Mouse (Mus musculus) stomach, embryonic 16.5 days (tissue): ENCODE measurements around the gene Chn2. TPM values are rescaled to one million over a fixed set of nuclear protein-coding genes. Genes with fewer than 3 reads are reported as not detected.
A peak's percentile ranks its signal among the peaks of the same experiment; 100 is the strongest.

Experiments used
- ATAC-seq: fragments of 200-750 bp; cut with Nextera tagmentation; 2 replicates; pipeline ENCODE4 v1.8.0; 2017; ENCODE audit warnings: moderate number of reproducible peaks, moderate TSS enrichment; ENCODE audit not compliant: insufficient read depth, low FRiP score
- H3K27ac ChIP-seq: fragments of 300-500 bp; sonication (generic); 2 replicates; pipeline ENCODE4 v1.5.1; 2014; ENCODE audit warnings: low read length
- H3K27me3 ChIP-seq: fragments of 300-500 bp; sonication (generic); 2 replicates; pipeline ENCODE4 v1.6.1; 2014; ENCODE audit warnings: low read length, control low read depth, mixed read lengths; ENCODE audit not compliant: control insufficient read depth, insufficient read depth
- H3K36me3 ChIP-seq: fragments of 300-500 bp; sonication (generic); 2 replicates; pipeline ENCODE4 v1.6.1; 2014; ENCODE audit warnings: low read length; ENCODE audit not compliant: control insufficient read depth, insufficient read depth
- H3K4me1 ChIP-seq: fragments of 300-500 bp; sonication (generic); 2 replicates; pipeline ENCODE4 v1.6.1; 2014; ENCODE audit warnings: low read length, control low read depth, mixed read lengths; ENCODE audit not compliant: control insufficient read depth, insufficient read depth
- H3K4me2 ChIP-seq: fragments of 300-500 bp; sonication (generic); 2 replicates; pipeline ENCODE4 v1.6.1; 2014; ENCODE audit warnings: low read depth, low read length, mixed read lengths
- H3K4me3 ChIP-seq: fragments of 300-500 bp; sonication (generic); replicated peaks from 2 replicates; pipeline ENCODE4 v1.5.1; 2014; ENCODE audit warnings: mild to moderate bottlenecking, low read length
- H3K9ac ChIP-seq: fragments of 300-500 bp; sonication (generic); 2 replicates; pipeline ENCODE4 v1.6.1; 2014; ENCODE audit warnings: low read length
- H3K9me3 ChIP-seq: fragments of 300-500 bp; sonication (generic); replicated peaks from 2 replicates; pipeline ENCODE4 v1.6.1; 2016; ENCODE audit warnings: low read length, control low read depth; ENCODE audit not compliant: control insufficient read depth
- WGBS: fragments of 180-500 bp; shearing (Covaris S2); extraction: QIAGEN DNeasy Blood & Tissue Kit; methylation state at CpG from one replicate; pipeline ENCODE4 v1.1.7; 2014; 5-methylcytosine and 5-hydroxymethylcytosine counted together
- polyA plus RNA-seq: library from polyadenylated mRNA; unstranded; fragments of >200 nt; fragmentation: Nextera tagmentation; extraction: Ambion mirVana; gene quantifications from 2 replicates; pipeline ENCODE4 v1.2.1, GENCODE M21; 2015

Chn2 gene
- polyA plus RNA-seq, 1 experiment from 2014 or later: 16.2 TPM

DNA sequence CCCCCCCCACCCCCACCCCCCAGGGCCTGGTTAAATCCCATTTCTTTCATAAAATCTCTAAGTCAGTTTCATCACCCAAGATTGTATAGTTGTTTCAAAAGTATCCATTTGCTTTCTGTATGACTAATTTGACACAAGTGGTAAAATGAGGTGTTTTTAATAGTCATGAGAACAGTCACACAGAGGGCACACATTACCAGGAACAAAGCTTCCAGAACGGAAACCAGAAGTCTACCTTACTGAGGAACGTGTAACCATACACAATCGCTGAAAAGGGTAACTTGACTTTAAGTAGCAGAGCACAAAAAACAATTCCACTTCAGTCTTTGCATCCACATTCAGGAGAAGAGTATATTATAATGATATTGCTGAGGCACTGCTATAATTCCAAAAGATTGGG, 53.6 kb downstream of the Chn2 start:
- H3K27ac ChIP-seq: no peak overlapping the region
- ATAC-seq: no peak
- H3K4me1 ChIP-seq: 0 out of 2 replicates have a peak, but pooled peaks cover 3% of the 10 kb centered on the region
- no peaks in the 10 kb centered on the region for H3K27me3 ChIP-seq
- 74% methylated on average over 3 of the region's 3 CpGs for WGBS
- H3K4me2 ChIP-seq: no peak overlapping the region
- H3K36me3 ChIP-seq: no peaks in the 10 kb centered on the region
- H3K9me3 ChIP-seq: no peaks in the 10 kb centered on the region
- H3K4me3 ChIP-seq: no peak overlapping the region
- no peak overlapping the region for H3K9ac ChIP-seq

DNA sequence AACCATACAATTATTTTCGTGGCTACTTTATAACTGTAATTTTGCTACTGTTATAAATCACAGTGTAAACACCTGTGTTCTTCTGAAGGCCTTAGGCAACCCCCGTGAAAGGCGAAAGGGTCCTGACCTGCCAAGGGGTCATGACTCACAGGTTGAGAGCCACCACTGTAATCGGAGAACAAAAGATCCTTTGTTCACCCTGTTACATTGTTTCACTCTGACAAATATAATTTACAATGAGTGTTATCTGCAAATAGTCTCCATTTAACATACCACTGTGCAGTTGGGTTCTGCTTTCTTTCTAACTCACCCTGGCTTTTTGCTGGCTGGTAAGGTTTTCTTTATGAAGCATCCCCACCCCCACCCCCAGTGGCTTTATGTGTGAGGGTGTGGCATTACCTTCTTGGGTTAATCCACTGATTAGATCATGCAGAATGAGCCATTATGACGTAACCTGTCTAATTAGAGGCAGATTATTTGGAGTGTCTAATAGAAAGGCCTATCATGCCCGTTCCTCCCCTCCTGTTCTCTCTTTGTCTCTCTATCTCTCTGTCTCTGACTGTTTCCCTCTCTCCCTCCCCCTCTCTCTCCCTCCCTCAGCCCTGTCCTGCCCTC, 56.9 kb downstream of the Chn2 start:
- 39% methylated on average over 6 of the region's 6 CpGs for WGBS
- Histone ChIP-seq H3K4me3 (no peak overlapping the region), H3K27ac (no peak overlapping the region), H3K27me3 (no peaks in the 10 kb centered on the region), H3K4me1 (peaks cover 6% of the 10 kb centered on the region; the same call in 1 of the 2 replicates), H3K36me3 (no peaks in the 10 kb centered on the region), H3K9me3 (no peaks in the 10 kb centered on the region), H3K9ac (no peak overlapping the region), H3K4me2 (no peak overlapping the region)
- 0 out of 2 replicates have a peak, but pooled peaks have one; percentile 23 for ATAC-seq

DNA sequence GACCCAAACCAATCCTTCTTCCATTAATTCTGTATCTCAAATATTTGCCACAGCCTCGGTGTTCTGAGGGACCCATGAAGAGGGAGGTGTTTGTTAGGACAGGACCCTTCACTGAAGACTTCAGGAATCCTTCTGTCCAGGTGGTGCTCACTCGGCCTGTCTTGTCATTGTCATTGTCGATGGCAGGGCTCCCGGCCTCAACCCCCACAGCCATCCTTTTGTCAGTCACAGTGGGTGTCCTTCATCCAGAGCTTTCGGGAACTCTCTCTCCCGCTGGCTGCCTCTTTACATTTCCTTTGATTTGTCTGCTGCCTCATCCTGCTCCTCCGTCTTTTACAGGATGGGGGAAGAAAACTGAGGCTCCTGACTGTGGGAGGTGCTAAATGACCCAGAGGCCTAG, 57.5 kb downstream of the Chn2 start:
- H3K27ac ChIP-seq: no peak overlapping the region
- no peak overlapping the region for H3K4me2 ChIP-seq
- no peaks in the 10 kb centered on the region for H3K27me3 ChIP-seq
- H3K36me3 ChIP-seq: no peaks in the 10 kb centered on the region
- no peak for ATAC-seq
- H3K4me1 ChIP-seq: peaks cover 6% of the 10 kb centered on the region; the same call in 1 of the 2 replicates
- 44% methylated on average over 7 of the region's 7 CpGs for WGBS
- H3K9me3 ChIP-seq: no peaks in the 10 kb centered on the region
- H3K9ac ChIP-seq: no peak overlapping the region
- no peak overlapping the region for H3K4me3 ChIP-seq

DNA sequence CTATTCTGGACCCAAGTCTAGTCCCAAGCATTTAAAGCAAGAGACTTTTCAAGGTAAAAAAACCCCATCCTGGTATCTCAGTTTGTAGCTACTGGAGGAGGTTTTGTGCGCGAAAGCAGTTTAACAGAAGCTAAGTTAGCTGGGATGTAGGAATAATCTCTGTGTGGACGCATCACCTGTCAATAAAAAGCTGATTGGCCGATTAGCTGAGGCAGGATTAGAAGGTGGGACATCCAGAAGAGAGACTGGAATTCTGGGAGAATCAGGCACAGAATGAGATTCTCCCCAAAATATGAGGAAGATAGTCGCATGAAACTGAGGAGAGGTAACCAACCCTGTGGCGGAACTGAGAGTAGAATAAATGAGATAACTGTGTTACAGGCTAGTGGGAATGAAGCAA, 59.0 kb downstream of the Chn2 start:
- no peak overlapping the region for H3K4me3 ChIP-seq
- ATAC-seq: no peak
- no peak overlapping the region for H3K9ac ChIP-seq
- H3K9me3 ChIP-seq: no peaks in the 10 kb centered on the region
- 94% methylated on average over 6 of the region's 6 CpGs for WGBS
- H3K27ac ChIP-seq: no peak overlapping the region
- H3K27me3 ChIP-seq: no peaks in the 10 kb centered on the region
- H3K4me1 ChIP-seq: peaks cover 6% of the 10 kb centered on the region; the same call in 1 of the 2 replicates
- no peaks in the 10 kb centered on the region for H3K36me3 ChIP-seq
- H3K4me2 ChIP-seq: no peak overlapping the region

DNA sequence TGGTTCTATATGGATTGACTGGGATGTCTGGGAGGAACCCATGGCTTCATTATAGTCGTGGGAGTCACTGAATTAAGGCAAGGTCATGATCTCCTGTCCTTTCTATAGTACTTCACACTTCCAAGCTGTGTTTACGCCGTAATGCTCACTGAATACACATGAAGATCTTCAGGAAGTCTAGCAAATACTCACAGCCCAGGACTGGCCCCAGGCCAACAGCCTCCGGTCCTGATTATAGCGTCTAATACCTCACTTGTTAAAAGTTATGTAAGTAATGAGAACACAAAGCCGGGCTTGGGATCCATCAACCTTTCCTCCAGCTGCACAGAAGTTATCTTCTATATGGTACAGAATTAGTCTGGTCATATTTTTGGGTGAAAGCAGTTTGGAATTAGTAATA, 60.3 kb downstream of the Chn2 start:
- peaks cover 6% of the 10 kb centered on the region; the same call in 1 of the 2 replicates for H3K4me1 ChIP-seq
- H3K27me3 ChIP-seq: no peaks in the 10 kb centered on the region
- H3K4me3 ChIP-seq: no peak overlapping the region
- no peaks in the 10 kb centered on the region for H3K36me3 ChIP-seq
- 27% methylated on average over 6 of the region's 6 CpGs for WGBS
- 0 out of 2 replicates have a peak, but pooled peaks have one; percentile 60 for ATAC-seq
- H3K27ac ChIP-seq: no peak overlapping the region
- no peak overlapping the region for H3K4me2 ChIP-seq
- no peaks in the 10 kb centered on the region for H3K9me3 ChIP-seq
- no peak overlapping the region for H3K9ac ChIP-seq

DNA sequence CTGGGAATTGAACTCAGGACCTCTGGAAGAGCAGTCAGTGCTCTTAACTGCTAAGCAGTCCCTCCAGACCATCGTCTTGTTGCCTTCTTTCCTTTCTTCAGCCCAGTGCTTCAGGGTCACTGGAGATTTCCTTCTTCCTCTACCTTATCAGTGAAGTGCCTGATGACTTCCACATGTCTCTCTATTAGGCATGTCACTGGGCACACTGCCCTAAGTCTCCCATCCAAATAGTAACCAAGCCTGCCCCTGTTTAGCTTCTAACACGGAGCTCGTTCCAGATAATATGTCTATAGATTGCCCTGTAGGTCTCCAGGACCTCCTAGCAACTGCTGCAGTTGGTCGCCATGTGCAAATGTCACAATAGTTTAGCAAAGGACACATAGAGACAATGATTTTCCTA, 62.9 kb downstream of the Chn2 start:
- Histone ChIP-seq H3K9ac (no peak overlapping the region), H3K4me1 (peaks cover 3% of the 10 kb centered on the region; the same call in 1 of the 2 replicates), H3K36me3 (no peaks in the 10 kb centered on the region), H3K9me3 (no peaks in the 10 kb centered on the region), H3K27ac (no peak overlapping the region), H3K4me2 (no peak overlapping the region), H3K27me3 (no peaks in the 10 kb centered on the region), H3K4me3 (no peak overlapping the region)
- WGBS: 77% methylated on average over 4 of the region's 4 CpGs
- ATAC-seq: no peak

DNA sequence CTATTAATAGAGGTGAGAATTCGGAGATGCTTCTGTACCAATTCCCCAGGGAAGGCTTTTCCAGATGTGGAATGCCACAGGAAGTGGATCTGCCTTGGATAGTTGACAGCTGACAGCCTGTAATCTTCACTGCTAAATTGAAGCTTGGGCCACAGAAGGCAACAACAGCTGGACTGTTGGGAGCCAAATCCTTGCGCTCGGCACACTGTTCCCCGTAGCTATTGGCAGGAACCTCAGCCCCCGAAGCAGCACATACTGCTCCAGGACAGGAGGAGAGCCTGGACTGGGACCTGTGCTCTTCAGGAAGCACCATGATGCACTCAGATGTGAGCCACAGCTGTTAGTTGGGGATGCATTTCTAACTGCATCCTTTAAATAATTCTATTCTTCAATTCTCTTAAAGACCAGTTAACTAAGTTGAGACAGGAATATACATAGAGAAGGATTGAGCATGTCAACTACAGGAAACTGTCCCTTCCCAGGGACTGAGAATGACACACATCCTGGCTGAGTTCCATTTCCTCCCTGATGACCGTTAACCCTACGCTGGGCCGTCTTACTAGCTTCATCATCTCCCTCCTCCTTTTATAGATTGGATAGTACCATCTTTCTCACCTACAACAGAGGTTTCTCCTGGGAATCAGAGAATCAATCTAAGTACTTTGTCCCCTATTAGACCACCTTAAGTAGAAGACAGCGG, 64.1 kb downstream of the Chn2 start:
- no peak overlapping the region for H3K9ac ChIP-seq
- 75% methylated on average over 9 of the region's 9 CpGs for WGBS
- no peaks in the 10 kb centered on the region for H3K9me3 ChIP-seq
- H3K36me3 ChIP-seq: no peaks in the 10 kb centered on the region
- H3K4me2 ChIP-seq: no peak overlapping the region
- no peak for ATAC-seq
- peaks cover 3% of the 10 kb centered on the region; the same call in 1 of the 2 replicates for H3K4me1 ChIP-seq
- no peak overlapping the region for H3K4me3 ChIP-seq
- no peak overlapping the region for H3K27ac ChIP-seq
- no peaks in the 10 kb centered on the region for H3K27me3 ChIP-seq

DNA sequence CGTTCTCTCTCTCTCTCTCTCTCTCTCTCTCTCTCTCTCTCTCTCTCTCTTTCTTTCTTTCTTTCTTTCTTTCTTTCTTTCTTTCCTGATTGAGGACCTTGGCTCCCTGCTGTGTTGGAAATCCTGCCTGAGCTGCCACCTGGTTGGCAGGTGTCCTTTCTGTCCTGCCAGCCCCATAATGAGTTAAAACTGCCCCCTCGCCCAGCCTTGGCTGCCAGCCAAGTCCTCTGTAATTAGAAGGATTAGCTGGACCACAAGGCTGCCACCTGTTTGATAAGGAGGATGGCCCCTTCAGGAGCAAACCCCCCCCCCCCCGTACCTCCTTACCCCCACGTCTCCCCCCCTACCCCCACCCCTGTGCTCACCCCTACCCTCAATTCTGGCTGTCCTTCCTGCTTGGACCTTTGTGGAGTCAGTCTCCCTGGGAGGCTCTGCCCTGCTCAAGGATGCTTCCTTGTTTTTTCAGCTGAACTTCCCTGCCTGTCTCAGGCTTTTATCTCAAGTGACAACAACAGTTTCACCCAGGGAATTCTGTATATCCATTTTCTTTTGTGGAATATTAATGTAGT, 72.1 kb downstream of the Chn2 start:
- Histone ChIP-seq H3K27ac (no peak overlapping the region), H3K9ac (no peak overlapping the region), H3K4me3 (no peak overlapping the region), H3K9me3 (no peaks in the 10 kb centered on the region), H3K4me2 (no peak overlapping the region), H3K27me3 (no peaks in the 10 kb centered on the region), H3K36me3 (no peaks in the 10 kb centered on the region), H3K4me1 (no peaks in the 10 kb centered on the region)
- 20% methylated on average over 2 of the region's 4 CpGs for WGBS
- ATAC-seq: no peak

DNA sequence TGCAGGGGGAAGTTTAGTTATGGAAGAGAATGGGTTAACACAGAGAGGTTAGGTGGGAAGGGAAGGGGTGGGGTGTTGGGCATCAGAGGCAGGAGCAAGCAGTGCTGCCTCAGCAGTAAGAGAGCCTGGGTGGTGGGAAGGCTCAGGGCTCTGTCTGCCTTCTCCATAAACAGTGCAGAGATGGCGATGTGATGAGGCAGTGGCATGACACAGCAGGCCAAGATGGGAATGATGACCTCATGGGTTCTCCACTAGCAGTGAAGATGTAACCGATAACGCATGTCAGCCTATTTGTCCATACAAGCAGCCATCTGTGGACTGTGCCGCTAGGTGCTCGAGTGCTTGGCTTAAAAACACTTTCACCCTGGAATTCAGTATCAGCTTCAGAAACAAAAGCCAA, 74.0 kb downstream of the Chn2 start:
- H3K9me3 ChIP-seq: no peaks in the 10 kb centered on the region
- no peak for ATAC-seq

More for the DNA sequence above, 74.0 kb downstream of the Chn2 start:
- no peaks in the 10 kb centered on the region for H3K27me3 ChIP-seq
- H3K4me3 ChIP-seq: no peak overlapping the region
- H3K27ac ChIP-seq: no peak overlapping the region
- no peak overlapping the region for H3K4me2 ChIP-seq
- H3K9ac ChIP-seq: no peak overlapping the region
- 80% methylated on average over 5 of the region's 5 CpGs for WGBS
- no peaks in the 10 kb centered on the region for H3K4me1 ChIP-seq
- no peaks in the 10 kb centered on the region for H3K36me3 ChIP-seq
